Mouse (Mus musculus) ES-Bruce4 (cell line): Measurements from ENCODE around the gene Sptb.

Source experiments
- CTCF ChIP-seq: IDR thresholded peaks from one replicate; pipeline ENCODE4 v1.8.1; 2011; ENCODE audit warnings: low read depth, low read length
- EP300 ChIP-seq: IDR thresholded peaks from 2 replicates; pipeline ENCODE4 v1.6.1; 2011; ENCODE audit warnings: low read depth, low read length; ENCODE audit not compliant: insufficient read depth

DNA sequence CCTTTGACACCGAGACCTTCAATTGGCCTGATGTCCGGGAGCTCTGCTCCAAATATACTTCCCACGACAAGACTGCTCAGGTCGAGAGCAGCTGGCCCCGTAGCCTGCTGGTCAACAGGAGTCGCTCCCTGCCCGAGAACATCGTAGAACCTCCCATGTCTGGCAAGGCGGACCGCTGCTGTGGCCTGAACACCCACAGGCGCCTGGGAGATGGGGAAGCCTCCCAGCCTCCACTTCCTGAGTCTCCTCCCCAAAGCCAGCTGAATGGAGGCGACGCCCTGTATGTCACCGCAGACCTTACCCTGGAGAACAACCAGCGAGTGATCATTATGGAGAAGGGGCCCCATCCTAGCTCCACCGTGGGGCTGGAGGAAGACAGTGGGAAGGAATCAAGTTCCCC is 132.5 kb downstream of the Sptb start:
- TF ChIP-seq CTCF (no peak), EP300 (no peak)
